Mouse (Mus musculus) liver, adult 2 months (tissue): ENCODE results near the gene Otos.

Experiments
- CTCF ChIP-seq: fragments of 200-500 bp; IDR thresholded peaks from 2 replicates; pipeline ENCODE4 v1.5.1; 2011; ENCODE audit warnings: low read depth, low read length, control low read depth
- POLR2A ChIP-seq: fragments of 200-500 bp; IDR thresholded peaks from 2 replicates; pipeline ENCODE4 v1.6.1; 2011; ENCODE audit warnings: low read length, control low read depth; ENCODE audit not compliant: insufficient read depth; ENCODE audit errors: extremely low read depth

- TF ChIP-seq CTCF = no peak
- no peak for TF ChIP-seq POLR2A
These were observed 5.0 kb downstream of the Otos start for GRCm38 (mm10) chr1:92643691-92644090.
